Mouse (Mus musculus) kidney, adult 9 months (tissue): ENCODE results near the gene Zscan2.
A peak's percentile ranks its signal among the peaks of the same experiment; 100 is the strongest.

Source experiments
- DNase-seq: peaks from one replicate; pipeline ENCODE4 v3.0.0; 2022

Zscan2 gene

GRCm38 (mm10) chr7:80843910-80844640, 16.6 kb upstream of the Zscan2 start:
- DNase-seq: no peak

- DNase-seq: no peak
Observed at GRCm38 (mm10) chr7:80844691-80845090, 16.0 kb upstream of the Zscan2 start.

- no peak for DNase-seq
Observed at GRCm38 (mm10) chr7:80845621-80846279, 15.0 kb upstream of the Zscan2 start.

GRCm38 (mm10) chr7:80846280-80846678, 14.4 kb upstream of the Zscan2 start:
- no peak for DNase-seq

DNA sequence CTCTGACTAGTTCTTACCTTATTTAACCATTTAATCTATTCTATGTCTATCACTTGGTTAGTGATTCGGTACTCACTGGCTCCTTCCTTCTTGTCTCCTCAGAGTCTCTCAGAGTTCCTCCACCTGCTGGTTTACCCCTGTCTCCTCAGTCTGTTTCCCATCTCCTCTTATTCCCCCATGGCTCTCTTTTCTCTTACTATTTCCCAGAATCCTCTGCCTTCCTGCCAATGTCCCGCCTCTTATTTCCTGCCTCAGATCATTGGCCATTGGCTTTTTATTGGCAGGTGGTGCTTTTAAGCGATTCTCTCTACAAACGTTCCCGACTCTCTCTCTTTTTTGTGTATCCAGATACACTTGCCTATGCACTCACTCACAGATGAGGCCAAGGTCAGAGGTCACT, 14.0 kb upstream of the Zscan2 start:
- DNase-seq: no peak

GRCm38 (mm10) chr7:80849267-80849666, 11.5 kb upstream of the Zscan2 start:
- no peak for DNase-seq

DNA sequence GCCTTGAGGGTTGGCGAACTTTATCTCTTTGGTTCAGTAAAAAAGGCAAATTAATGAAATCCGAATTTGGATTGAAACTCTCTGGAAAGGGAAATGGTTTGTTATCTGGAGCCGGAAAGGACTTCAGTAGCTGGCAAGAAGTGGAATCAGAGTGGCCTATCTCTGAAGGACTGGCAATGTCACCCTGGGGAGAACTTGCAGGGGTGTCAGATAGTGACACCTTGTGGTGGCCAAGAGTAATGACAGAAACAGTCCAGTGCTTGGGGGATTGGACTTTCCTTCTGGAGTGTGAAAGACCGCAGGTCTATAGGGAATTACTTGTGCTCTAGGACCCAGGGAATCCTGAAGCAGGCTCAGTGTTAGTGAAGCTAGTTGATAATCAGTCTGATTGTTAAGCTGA, 11.0 kb upstream of the Zscan2 start:
- DNase-seq: peak; percentile 65

- no peak for DNase-seq
Observed at GRCm38 (mm10) chr7:80850520-80850919, 10.2 kb upstream of the Zscan2 start.

GRCm38 (mm10) chr7:80853218-80853617, 7.5 kb upstream of the Zscan2 start:
- no peak for DNase-seq

DNA sequence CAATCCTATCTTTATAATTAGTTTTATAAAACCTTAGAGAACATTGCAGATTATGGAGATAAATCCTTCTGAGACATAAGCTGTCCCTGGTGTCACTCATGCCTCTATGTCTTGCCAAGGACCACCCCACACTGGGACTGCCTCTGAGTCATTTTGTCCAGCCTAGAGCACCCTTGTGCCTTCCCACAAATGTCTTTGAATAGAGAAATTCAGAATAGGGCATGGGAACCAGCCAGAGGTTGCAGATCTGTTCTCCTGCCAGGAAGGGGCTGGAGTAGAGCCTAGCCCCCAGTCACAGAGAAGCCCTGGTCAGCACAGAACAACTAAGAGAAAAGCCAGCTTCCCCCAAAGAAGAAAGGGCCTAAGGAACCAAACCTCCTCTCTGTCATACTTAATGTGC, 5.4 kb upstream of the Zscan2 start:
- no peak for DNase-seq

DNA sequence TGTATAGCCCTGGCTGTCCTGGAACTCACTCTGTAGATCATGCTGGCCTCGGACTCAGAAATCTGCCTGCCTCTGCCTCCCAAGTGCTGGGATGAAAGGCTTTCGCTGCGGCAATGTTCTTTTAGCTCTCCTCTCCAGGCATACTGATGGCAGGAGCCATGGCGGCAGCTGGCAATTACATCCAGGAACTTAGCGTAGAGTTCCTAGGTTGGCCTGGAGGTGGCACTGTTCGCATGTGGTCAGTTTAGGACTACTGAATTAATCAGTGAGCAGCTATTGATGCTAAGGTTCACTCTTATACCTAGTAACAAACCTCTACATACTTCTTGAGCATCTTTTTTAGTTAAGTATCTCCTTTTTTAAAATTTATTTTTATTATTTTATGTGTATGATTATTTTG, 3.5 kb upstream of the Zscan2 start:
- DNase-seq: peak; percentile 90

GRCm38 (mm10) chr7:80860227-80860626, 493 bp upstream of the Zscan2 start:
- peak; percentile 72 for DNase-seq

GRCm38 (mm10) chr7:80862475-80862874, 1.8 kb downstream of the Zscan2 start:
- DNase-seq: no peak

GRCm38 (mm10) chr7:80863520-80863919, 2.8 kb downstream of the Zscan2 start:
- DNase-seq: no peak

GRCm38 (mm10) chr7:80864151-80864550, 3.4 kb downstream of the Zscan2 start:
- no peak for DNase-seq

GRCm38 (mm10) chr7:80864831-80865230, 4.1 kb downstream of the Zscan2 start:
- no peak for DNase-seq

DNA sequence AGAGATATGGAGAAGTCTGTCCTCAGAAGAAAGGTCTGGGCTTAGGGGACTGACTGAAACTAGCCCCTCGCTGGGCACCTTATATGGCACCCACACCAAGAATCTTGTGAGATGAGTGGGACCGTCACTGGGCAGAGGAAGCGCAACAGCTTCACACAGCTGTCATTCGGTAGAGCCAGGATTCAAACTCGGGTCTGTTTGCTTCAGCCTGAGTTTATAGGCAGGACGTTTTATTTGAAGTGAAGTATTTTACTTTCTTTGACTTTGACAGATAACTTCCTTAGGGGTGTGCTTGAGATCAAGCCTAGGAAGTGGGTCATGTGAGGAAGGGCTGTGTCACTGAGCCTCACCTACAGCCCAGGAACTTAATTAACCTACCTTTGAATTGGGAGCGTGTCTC, 4.8 kb downstream of the Zscan2 start:
- DNase-seq: no peak

DNA sequence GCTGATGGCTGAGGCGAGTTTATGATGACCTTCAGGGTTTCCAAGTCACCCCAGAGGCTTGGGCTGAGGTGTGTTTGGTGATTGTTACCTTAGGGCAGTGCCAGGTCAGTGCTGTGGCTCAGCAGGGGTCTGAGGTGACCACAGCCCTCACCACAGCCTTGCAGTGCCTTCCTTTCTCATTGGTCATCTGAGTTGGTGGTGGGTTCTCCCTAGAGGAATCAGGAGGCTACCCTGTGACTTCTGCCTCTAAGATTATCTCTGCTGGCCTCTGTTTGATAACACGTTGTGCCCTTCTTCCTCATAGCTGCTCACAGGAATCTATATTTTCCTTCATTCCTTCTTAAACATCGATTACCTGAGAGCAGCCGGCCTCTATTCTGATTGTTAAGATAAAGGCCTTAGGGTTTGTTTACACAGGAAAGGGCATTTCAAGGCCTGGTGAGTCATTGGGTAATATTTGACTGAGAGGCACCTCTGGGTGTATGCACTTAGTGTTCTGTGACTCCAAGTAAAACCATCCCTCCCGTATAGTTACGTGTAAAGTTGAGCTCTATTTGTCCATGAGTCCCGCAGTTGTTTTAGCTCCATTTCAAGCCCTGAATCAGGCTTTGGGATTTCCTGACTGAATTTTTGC, 5.9 kb downstream of the Zscan2 start:
- DNase-seq: peak; percentile 78

DNA sequence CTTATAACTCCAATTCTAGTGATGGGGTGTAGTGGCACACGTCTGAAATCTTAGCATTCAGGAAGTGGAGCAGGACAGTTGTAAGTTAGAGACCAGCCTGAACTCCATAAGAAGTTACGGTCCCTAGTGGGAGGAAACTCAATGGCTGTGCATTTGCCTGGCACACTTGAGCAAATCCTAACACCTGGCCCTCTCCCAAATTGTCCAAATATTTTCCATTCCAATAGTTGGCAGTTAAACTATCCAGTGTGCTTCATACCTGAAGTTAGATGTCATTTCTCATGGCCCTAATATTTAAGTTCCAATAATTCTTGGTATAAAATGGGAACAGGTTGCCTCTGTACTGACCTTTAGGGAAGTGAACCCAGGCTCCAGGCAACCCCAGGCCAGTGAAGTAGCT, 8.0 kb downstream of the Zscan2 start:
- DNase-seq: peak; percentile 56

DNA sequence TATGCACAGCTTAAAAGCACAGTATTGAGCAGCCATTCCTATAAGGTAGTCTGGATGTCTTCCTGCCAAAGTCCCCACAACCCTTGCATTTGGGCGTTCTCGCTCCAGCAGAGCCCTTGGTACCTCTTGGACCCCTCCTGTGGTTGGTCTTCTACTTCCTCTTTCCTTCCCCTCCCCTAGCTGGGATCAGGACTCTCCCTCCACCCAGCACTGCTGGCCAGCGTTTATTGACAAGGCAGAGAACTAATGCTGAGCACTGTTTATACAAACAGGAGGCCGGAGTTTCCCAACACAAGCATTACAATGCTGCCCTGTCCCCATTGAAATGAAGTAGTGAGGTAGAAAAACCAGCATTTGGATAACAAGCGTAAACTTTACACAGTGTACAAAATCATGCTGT, 12.3 kb downstream of the Zscan2 start:
- no peak for DNase-seq

- DNase-seq: no peak
Observed at GRCm38 (mm10) chr7:80873631-80874030, 12.9 kb downstream of the Zscan2 start.

GRCm38 (mm10) chr7:80875727-80876126, 15.0 kb downstream of the Zscan2 start:
- no peak for DNase-seq

- peak; percentile 86 for DNase-seq
Observed at GRCm38 (mm10) chr7:80882830-80883505, 22.2 kb downstream of the Zscan2 start.

- no peak for DNase-seq
Observed at GRCm38 (mm10) chr7:80885666-80886065, 24.9 kb downstream of the Zscan2 start.
